Comparison of ENCODE assay signal across 19 mouse cellular contexts in genomic region chr5:30109899-30110298, GRCm38 (mm10). TPM values are rescaled to one million over a fixed set of nuclear protein-coding genes. Genes with fewer than 3 reads are reported as not detected.
DNase-seq lines count a peak whose midpoint lies in the region; ATAC-seq and TF ChIP-seq lines count a peak whose summit lies in the region.
"Had no signal": no experiment of that assay in that cellular context is flagged by ENCODE, and none has a peak within 500 bp of the region (broad histone marks: within the 10 kb centered on the region; RNA-seq: fewer than 3 reads in every experiment).

No protein-coding gene starts in this region.

- no peak for TF ChIP-seq EP300 in stomach, postnatal 0 days (optimal IDR thresholded peaks at IDR 0.05)

- no peak overlapping the region; the same call in 1 of the 2 replicates for H3K4me2 ChIP-seq in hindbrain, embryonic 16.5 days (ENCODE audit: low read length)
- H3K4me2 ChIP-seq in stomach, embryonic 15.5 days = 0 out of 2 replicates have a peak overlapping the region, but pooled peaks have one; percentile 50
- H3K4me2 ChIP-seq in stomach, postnatal 0 days (replicated peaks; ENCODE audit: low read depth) = no peak overlapping the region
- H3K4me2 ChIP-seq in intestine, embryonic 16.5 days (ENCODE audit: low read depth, low read length) = peak overlapping the region; percentile 49
- H3K4me2 ChIP-seq: embryonic facial prominence, embryonic 13.5 days had no signal

- WGBS in hindbrain, embryonic 10.5 days = 25% methylated on average over 2 of the region's 2 CpGs
- 40% methylated on average over 2 of the region's 2 CpGs for WGBS in hindbrain, embryonic 16.5 days
- 62% methylated on average over 2 of the region's 2 CpGs for WGBS in stomach, embryonic 15.5 days
- 83% methylated on average over 2 of the region's 2 CpGs for WGBS in stomach, postnatal 0 days
- WGBS in intestine, embryonic 16.5 days = 56% methylated on average over 2 of the region's 2 CpGs

- peaks cover 91% of the 10 kb centered on the region for H3K4me1 ChIP-seq in hindbrain, embryonic 10.5 days (replicated peaks)
- H3K4me1 ChIP-seq in hindbrain, embryonic 16.5 days (ENCODE audit: control insufficient read depth, insufficient read depth, low read depth, low read length) = peaks cover 55% of the 10 kb centered on the region
- H3K4me1 ChIP-seq in stomach, embryonic 15.5 days = peaks cover 36% of the 10 kb centered on the region
- peaks cover 3% of the 10 kb centered on the region for H3K4me1 ChIP-seq in stomach, postnatal 0 days (replicated peaks; ENCODE audit: control insufficient read depth, insufficient read depth)
- peaks cover 34% of the 10 kb centered on the region for H3K4me1 ChIP-seq in intestine, embryonic 16.5 days (ENCODE audit: control insufficient read depth, insufficient read depth, low read length)

- DNase-seq in hindbrain, embryonic 10.5 days (ENCODE audit: low spot score) = no peak
- DNase-seq in stomach, postnatal 0 days (ENCODE audit: low spot score) = no peak
- DNase-seq in left cerebral cortex, adult 18-20 months (ENCODE audit: low spot score in 2 of 2) = no peak
- no peak for DNase-seq in spleen, postnatal 36 days (ENCODE audit: low spot score in 2 of 2)
- no peak for DNase-seq in cerebellum, adult 11-12 months
- DNase-seq: cerebellum, adult 11 months; cerebellum, postnatal 36 days; gastrocnemius, postnatal 10 days; heart, postnatal 4 days; lung, embryonic 14.5 days had no signal

- H3K27ac ChIP-seq in hindbrain, embryonic 10.5 days = peak overlapping the region; percentile 87
- no peak overlapping the region for H3K27ac ChIP-seq in hindbrain, embryonic 16.5 days (ENCODE audit: low read depth, low read length)
- no peak overlapping the region for H3K27ac ChIP-seq in stomach, embryonic 15.5 days
- H3K27ac ChIP-seq in stomach, postnatal 0 days (replicated peaks) = no peak overlapping the region
- peak overlapping the region; percentile 83 for H3K27ac ChIP-seq in intestine, embryonic 16.5 days (ENCODE audit: low read length)
- H3K27ac ChIP-seq: embryonic facial prominence, embryonic 13.5 days; kidney, postnatal 0 days had no signal

- TF ChIP-seq CTCF in stomach, postnatal 0 days (IDR thresholded peaks at IDR 0.05; ENCODE audit: low read depth) = no peak

- H3K9me3 ChIP-seq in hindbrain, embryonic 10.5 days = no peaks in the 10 kb centered on the region
- H3K9me3 ChIP-seq in hindbrain, embryonic 16.5 days (ENCODE audit: control insufficient read depth, low read length) = no peaks in the 10 kb centered on the region
- H3K9me3 ChIP-seq in stomach, embryonic 15.5 days = no peaks in the 10 kb centered on the region
- no peaks in the 10 kb centered on the region for H3K9me3 ChIP-seq in stomach, postnatal 0 days (ENCODE audit: control insufficient read depth, low read length)
- no peaks in the 10 kb centered on the region for H3K9me3 ChIP-seq in intestine, embryonic 16.5 days (ENCODE audit: control insufficient read depth, low read length)
- H3K9me3 ChIP-seq: embryonic facial prominence, embryonic 13.5 days had no signal

- H3K9ac ChIP-seq in hindbrain, embryonic 16.5 days (ENCODE audit: low read depth, low read length) = no peak overlapping the region
- H3K9ac ChIP-seq in stomach, embryonic 15.5 days = no peak overlapping the region
- H3K9ac ChIP-seq in stomach, postnatal 0 days (ENCODE audit: low read length) = no peak overlapping the region
- H3K9ac ChIP-seq in intestine, embryonic 16.5 days (ENCODE audit: low read depth, low read length) = 0 out of 2 replicates have a peak overlapping the region, but pooled peaks have one; percentile 38
- H3K9ac ChIP-seq: lung, embryonic 14.5 days had no signal

- H3K4me3 ChIP-seq in hindbrain, embryonic 10.5 days = peak overlapping the region; percentile 43
- no peak overlapping the region for H3K4me3 ChIP-seq in hindbrain, embryonic 16.5 days (ENCODE audit: low read length)
- H3K4me3 ChIP-seq in stomach, embryonic 15.5 days (replicated peaks) = no peak overlapping the region
- H3K4me3 ChIP-seq in stomach, postnatal 0 days (ENCODE audit: low read depth, low read length) = no peak overlapping the region
- H3K4me3 ChIP-seq in intestine, embryonic 16.5 days (ENCODE audit: low read length) = no peak overlapping the region
- H3K4me3 ChIP-seq: embryonic facial prominence, embryonic 13.5 days had no signal

- H3K36me3 ChIP-seq in hindbrain, embryonic 10.5 days = peaks cover 22% of the 10 kb centered on the region; the same call in 1 of the 2 replicates
- no peaks in the 10 kb centered on the region for H3K36me3 ChIP-seq in hindbrain, embryonic 16.5 days (ENCODE audit: control insufficient read depth, insufficient read depth, low read length)
- H3K36me3 ChIP-seq in stomach, embryonic 15.5 days = no peaks in the 10 kb centered on the region
- no peaks in the 10 kb centered on the region for H3K36me3 ChIP-seq in stomach, postnatal 0 days (ENCODE audit: control insufficient read depth, insufficient read depth, low read length)
- H3K36me3 ChIP-seq in intestine, embryonic 16.5 days (ENCODE audit: control insufficient read depth, insufficient read depth, low read length) = no peaks in the 10 kb centered on the region
- H3K36me3 ChIP-seq: embryonic facial prominence, embryonic 13.5 days had no signal

- H3K27me3 ChIP-seq in hindbrain, embryonic 10.5 days (ENCODE audit: insufficient read depth, poor library complexity, severe bottlenecking) = peaks cover 88% of the 10 kb centered on the region
- peaks cover 12% of the 10 kb centered on the region for H3K27me3 ChIP-seq in hindbrain, embryonic 16.5 days (replicated peaks; ENCODE audit: control insufficient read depth, insufficient read depth, low read length)
- H3K27me3 ChIP-seq in stomach, embryonic 15.5 days (replicated peaks) = peaks cover 56% of the 10 kb centered on the region
- peaks cover 11% of the 10 kb centered on the region for H3K27me3 ChIP-seq in stomach, postnatal 0 days (ENCODE audit: control insufficient read depth, insufficient read depth, low read length)
- H3K27me3 ChIP-seq in intestine, embryonic 16.5 days (replicated peaks; ENCODE audit: control insufficient read depth, insufficient read depth, low read length) = peaks cover 23% of the 10 kb centered on the region

- no peak for ATAC-seq in hindbrain, embryonic 16.5 days
- ATAC-seq in stomach, embryonic 15.5 days (ENCODE audit: insufficient read depth, low FRiP score, low read depth) = no peak
- ATAC-seq in stomach, postnatal 0 days (ENCODE audit: low FRiP score, low TSS enrichment) = no peak
- ATAC-seq in intestine, embryonic 16.5 days = peak; percentile 63

RNA-seq across cellular contexts. Expression of gene 3110082J24Rik, which starts 4.0 kb away (rescaled TPM):
- 2.2 and 4.9 TPM in 2 replicates for polyA plus RNA-seq in hindbrain, embryonic 10.5 days (2016; fragmentation: Nextera tagmentation; extraction: Ambion mirVana)
- 3.5 and 4.6 TPM in 2 replicates for polyA plus RNA-seq in hindbrain, embryonic 16.5 days (2015; fragmentation: Nextera tagmentation; extraction: Ambion mirVana)
- not detected in 2 replicates for polyA plus RNA-seq in stomach, embryonic 15.5 days (2015; fragmentation: Nextera tagmentation; extraction: Ambion mirVana)
- polyA plus RNA-seq in stomach, postnatal 0 days (2015; fragmentation: Nextera tagmentation; extraction: Ambion mirVana) = not detected in 2 replicates
- polyA plus RNA-seq in intestine, embryonic 16.5 days (2015; fragmentation: Nextera tagmentation; extraction: Ambion mirVana) = not detected in 2 replicates
- 1 to 10 TPM; 2.0 to 3.5 TPM for total RNA-seq in left cerebral cortex, adult 18-20 months (2021)
- total RNA-seq: ES-E14; gastrocnemius, postnatal 10 days; heart, postnatal 4 days; megakaryocyte progenitor cell, adult 5-6 weeks had no signal
- polyA plus RNA-seq: embryonic facial prominence, embryonic 13.5 days; heart, embryonic 11.5 days; kidney, postnatal 0 days; liver, embryonic 11.5 days; lung, embryonic 14.5 days had no signal

RNA-seq across cellular contexts. Expression of gene Garem2, which starts 4.9 kb away (rescaled TPM):
- polyA plus RNA-seq in hindbrain, embryonic 10.5 days (2016; fragmentation: Nextera tagmentation; extraction: Ambion mirVana) = 7.2 and 22.7 TPM in 2 replicates
- 8.6 and 11.8 TPM in 2 replicates for polyA plus RNA-seq in hindbrain, embryonic 16.5 days (2015; fragmentation: Nextera tagmentation; extraction: Ambion mirVana)
- 0.30 and 0.59 TPM in 2 replicates for polyA plus RNA-seq in stomach, embryonic 15.5 days (2015; fragmentation: Nextera tagmentation; extraction: Ambion mirVana)
- 0.10 and 0.12 TPM in 2 replicates for polyA plus RNA-seq in stomach, postnatal 0 days (2015; fragmentation: Nextera tagmentation; extraction: Ambion mirVana)
- polyA plus RNA-seq in intestine, embryonic 16.5 days (2015; fragmentation: Nextera tagmentation; extraction: Ambion mirVana) = 0.40 and 0.56 TPM in 2 replicates
- total RNA-seq in left cerebral cortex, adult 18-20 months (2021) = 10 to 100 TPM in 1 of 2 experiments, 1 to 10 TPM in 1; 10.0 to 10.7 TPM
- total RNA-seq: megakaryocyte progenitor cell, adult 5-6 weeks had no signal

RNA-seq across cellular contexts. Expression of gene Tyms, which starts 36.5 kb away (rescaled TPM):
- polyA plus RNA-seq in hindbrain, embryonic 10.5 days (2016; fragmentation: Nextera tagmentation; extraction: Ambion mirVana) = 254 and 300 TPM in 2 replicates
- 39.4 and 48.8 TPM in 2 replicates for polyA plus RNA-seq in hindbrain, embryonic 16.5 days (2015; fragmentation: Nextera tagmentation; extraction: Ambion mirVana)
- 240 and 284 TPM in 2 replicates for polyA plus RNA-seq in stomach, embryonic 15.5 days (2015; fragmentation: Nextera tagmentation; extraction: Ambion mirVana)
- 82.1 and 84.8 TPM in 2 replicates for polyA plus RNA-seq in stomach, postnatal 0 days (2015; fragmentation: Nextera tagmentation; extraction: Ambion mirVana)
- 224 and 260 TPM in 2 replicates for polyA plus RNA-seq in intestine, embryonic 16.5 days (2015; fragmentation: Nextera tagmentation; extraction: Ambion mirVana)
- 1 to 10 TPM; 3.6 to 4.1 TPM for total RNA-seq in left cerebral cortex, adult 18-20 months (2021)

RNA-seq across cellular contexts. Expression of gene Hadha, which starts 45.1 kb away (rescaled TPM):
- polyA plus RNA-seq in hindbrain, embryonic 10.5 days (2016; fragmentation: Nextera tagmentation; extraction: Ambion mirVana) = 93.9 and 94.9 TPM in 2 replicates
- polyA plus RNA-seq in hindbrain, embryonic 16.5 days (2015; fragmentation: Nextera tagmentation; extraction: Ambion mirVana) = 75.3 and 79.1 TPM in 2 replicates
- polyA plus RNA-seq in stomach, embryonic 15.5 days (2015; fragmentation: Nextera tagmentation; extraction: Ambion mirVana) = 142 and 153 TPM in 2 replicates
- 201 and 213 TPM in 2 replicates for polyA plus RNA-seq in stomach, postnatal 0 days (2015; fragmentation: Nextera tagmentation; extraction: Ambion mirVana)
- 232 and 255 TPM in 2 replicates for polyA plus RNA-seq in intestine, embryonic 16.5 days (2015; fragmentation: Nextera tagmentation; extraction: Ambion mirVana)
- total RNA-seq in left cerebral cortex, adult 18-20 months (2021) = 10 to 100 TPM; 58.3 to 64.8 TPM

RNA-seq across cellular contexts. Expression of gene Hadhb, which starts 45.1 kb away (rescaled TPM):
- 93.0 and 100 TPM in 2 replicates for polyA plus RNA-seq in hindbrain, embryonic 10.5 days (2016; fragmentation: Nextera tagmentation; extraction: Ambion mirVana)
- 66.4 and 70.4 TPM in 2 replicates for polyA plus RNA-seq in hindbrain, embryonic 16.5 days (2015; fragmentation: Nextera tagmentation; extraction: Ambion mirVana)
- polyA plus RNA-seq in stomach, embryonic 15.5 days (2015; fragmentation: Nextera tagmentation; extraction: Ambion mirVana) = 156 and 196 TPM in 2 replicates
- 323 and 350 TPM in 2 replicates for polyA plus RNA-seq in stomach, postnatal 0 days (2015; fragmentation: Nextera tagmentation; extraction: Ambion mirVana)
- polyA plus RNA-seq in intestine, embryonic 16.5 days (2015; fragmentation: Nextera tagmentation; extraction: Ambion mirVana) = 340 and 367 TPM in 2 replicates
- 10 to 100 TPM; 78.7 to 78.9 TPM for total RNA-seq in left cerebral cortex, adult 18-20 months (2021)

Comparison
In these comparisons a context has a peak if more than half of its experiments do, and no peak if none do; other contexts are left out.
1. H3K27ac ChIP-seq: peak in hindbrain, embryonic 10.5 days (single experiment) and intestine, embryonic 16.5 days (single experiment); none in hindbrain, embryonic 16.5 days (single experiment), stomach, embryonic 15.5 days (single experiment) and stomach, postnatal 0 days (single experiment).
2. H3K4me2 ChIP-seq: peak in stomach, embryonic 15.5 days (single experiment) and intestine, embryonic 16.5 days (single experiment); none in hindbrain, embryonic 16.5 days (single experiment) and stomach, postnatal 0 days (single experiment).